Mouse (Mus musculus) c-Kit-negative CD71-positive TER-119-positive erythroid progenitor cells, embryonic 14.5 days (primary cell): ENCODE results near the gene Ces1b.
A peak's percentile ranks its signal among the peaks of the same experiment; 100 is the strongest.

Experiments used
- DNase-seq: peaks from one replicate; pipeline ENCODE4 v3.0.0-alpha.2; 2013; ENCODE audit warnings: low read depth, low spot score

Gene Ces1b

DNA sequence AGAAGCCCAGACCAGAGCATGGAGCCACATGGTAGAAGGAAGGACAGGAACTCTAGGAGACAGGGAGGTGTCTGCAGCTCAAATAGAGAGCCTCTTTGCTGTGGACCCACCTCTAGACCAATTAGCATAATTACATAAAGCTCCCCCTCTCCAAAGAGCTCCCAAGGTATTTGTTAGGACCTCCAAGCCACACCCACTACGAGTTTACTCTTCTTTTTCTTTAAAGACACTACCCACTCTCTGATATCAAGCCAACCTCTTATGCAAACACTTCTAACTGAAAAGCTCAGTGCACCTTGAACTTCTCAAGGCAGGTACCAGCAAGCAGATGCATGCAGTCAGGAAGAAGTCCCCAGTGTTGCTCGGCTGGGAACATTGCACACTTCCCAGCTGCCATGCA lies at the start of gene Ces1b:
TSS of gene Ces1b (minus strand) at position 131 of the 400 bp plus-strand sequence.
- no peak for DNase-seq

DNA sequence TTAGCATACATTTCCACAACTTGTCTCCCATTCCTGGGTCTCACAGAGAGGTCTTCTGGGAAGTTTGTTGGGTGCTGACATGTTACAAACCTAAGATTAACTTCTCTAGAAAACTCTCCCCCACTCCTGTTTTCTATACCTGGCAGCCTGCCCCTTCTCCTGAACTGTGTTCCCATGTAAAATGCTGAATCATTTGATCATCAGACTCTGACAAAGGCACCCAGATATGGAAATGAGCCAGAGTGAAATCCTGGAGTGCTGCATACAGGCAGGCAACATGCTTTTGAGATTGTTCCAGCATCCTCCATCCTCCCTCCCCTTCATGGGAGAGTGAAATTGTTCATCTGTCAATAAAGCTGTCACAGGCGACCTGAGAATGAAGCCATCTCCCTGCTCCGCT lies 46.7 kb upstream of the Ces1b start:
- no peak for DNase-seq

DNA sequence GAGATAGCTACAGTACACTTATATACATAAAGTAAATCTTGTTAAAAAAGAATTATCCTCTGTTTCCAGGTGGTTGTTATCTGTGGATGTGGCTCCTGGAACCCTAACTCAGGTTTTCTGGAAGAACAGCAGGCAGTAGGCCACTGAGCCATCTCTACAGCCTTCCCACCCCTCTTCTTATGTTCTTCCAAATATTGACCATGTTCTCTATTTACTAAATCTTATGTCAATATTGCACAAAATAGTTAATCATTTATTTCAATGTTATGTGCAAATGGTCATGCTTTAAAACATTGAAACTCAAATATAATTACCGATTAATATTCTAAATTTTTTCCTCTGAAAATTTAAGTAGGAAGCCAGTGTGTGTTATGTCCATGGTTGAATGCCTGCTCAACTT lies 42.2 kb upstream of the Ces1b start:
- no peak for DNase-seq

DNA sequence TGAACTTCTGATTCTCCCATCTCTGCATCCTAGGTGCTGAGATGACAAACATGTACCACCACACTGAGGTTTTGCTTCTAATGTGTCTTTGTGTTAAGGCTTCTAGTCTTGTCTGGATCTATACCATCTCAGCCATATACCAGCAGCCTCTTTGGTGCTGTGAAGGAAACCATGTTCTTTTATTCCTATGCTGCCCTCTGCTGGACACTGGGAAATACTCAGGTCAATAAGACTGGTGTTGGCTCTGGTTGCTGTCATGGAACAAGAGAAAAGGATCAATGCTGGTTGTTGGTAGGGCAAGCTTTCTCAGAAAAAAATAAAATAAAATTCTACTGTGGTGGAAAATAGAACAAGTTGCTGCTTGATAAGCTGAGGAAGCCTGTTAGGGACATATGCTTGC lies 15.6 kb upstream of the Ces1b start:
- no peak for DNase-seq

DNA sequence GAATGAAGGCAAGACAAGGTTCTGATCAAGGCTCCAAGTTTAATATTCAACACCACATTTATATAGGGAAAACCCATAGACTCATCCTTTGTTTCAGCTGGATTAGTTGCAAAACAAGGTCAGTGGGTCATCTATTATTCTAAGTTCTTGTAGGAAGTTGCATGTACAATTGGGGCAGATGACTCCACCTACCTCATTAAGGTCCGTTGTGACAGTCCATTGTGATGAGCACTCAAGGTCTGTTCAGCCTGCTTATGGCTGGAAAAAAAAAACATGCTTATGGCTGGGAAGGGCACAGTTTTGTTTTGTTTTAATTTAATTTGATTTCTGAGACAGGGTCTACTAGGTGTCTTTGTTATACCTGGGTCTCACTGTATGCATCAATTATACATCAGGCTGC lies 11.5 kb upstream of the Ces1b start:
- no peak for DNase-seq

DNA sequence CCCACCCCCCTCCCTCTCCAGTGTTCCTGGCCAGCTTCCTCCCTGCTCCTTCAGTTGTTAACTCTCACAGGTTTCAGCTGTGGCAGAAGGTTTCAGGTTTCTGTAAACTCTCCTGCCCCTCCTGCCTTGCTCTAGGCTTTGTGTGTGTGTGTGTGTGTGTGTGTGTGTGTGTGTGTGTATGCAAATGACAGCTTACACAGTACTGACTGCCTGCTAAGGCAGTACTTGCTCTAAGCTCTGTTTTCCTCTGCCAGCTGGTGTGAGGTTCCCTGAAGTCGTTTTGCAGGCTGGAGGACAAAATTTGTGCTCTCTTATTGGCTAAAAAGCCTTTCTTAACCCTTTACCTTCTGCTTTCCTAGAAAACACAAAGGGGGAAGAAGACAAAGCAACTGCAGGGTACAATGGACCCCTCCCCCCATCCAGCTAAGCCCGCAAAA lies 8.9 kb upstream of the Ces1b start:
- DNase-seq, result no peak

DNA sequence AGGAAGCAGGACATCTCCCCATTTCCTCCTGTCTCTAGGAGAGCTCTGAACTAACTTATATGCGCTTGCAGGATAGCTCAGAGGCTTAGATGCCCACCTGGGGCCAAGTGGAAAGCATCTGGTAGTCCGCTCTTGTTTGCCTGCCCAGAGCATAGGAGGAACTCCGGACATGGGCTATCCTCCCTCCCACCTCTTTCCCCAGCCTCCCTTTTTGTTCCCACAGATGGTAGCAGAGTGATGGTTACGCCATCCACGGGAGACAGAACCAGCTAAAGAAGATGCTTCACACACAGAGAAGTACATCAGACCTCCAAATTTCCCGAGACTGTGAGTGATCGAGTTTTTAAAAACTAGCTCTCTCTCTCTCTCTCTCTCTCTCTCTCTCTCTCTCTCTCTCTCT lies 8.4 kb upstream of the Ces1b start:
- DNase-seq, result no peak

DNA sequence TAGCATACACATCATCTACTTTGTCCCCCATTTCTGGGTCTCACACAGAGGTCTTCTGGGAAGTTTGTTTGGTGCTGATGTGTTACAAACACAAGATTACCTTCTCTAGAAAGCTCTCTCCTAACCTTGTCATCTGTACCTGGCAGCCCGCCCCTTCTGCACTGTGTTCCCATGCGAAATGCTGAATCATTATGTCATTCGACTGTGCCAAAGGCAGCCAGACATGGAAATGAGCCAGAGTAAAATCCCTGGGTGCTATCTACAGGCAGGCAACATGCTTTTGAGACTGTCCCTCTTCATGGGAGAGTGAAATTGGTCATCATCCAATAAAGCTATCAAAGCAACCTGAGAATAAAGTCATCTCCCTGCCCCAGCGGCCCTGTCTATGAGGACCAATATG lies 4.6 kb downstream of the Ces1b start:
- no peak for DNase-seq

DNA sequence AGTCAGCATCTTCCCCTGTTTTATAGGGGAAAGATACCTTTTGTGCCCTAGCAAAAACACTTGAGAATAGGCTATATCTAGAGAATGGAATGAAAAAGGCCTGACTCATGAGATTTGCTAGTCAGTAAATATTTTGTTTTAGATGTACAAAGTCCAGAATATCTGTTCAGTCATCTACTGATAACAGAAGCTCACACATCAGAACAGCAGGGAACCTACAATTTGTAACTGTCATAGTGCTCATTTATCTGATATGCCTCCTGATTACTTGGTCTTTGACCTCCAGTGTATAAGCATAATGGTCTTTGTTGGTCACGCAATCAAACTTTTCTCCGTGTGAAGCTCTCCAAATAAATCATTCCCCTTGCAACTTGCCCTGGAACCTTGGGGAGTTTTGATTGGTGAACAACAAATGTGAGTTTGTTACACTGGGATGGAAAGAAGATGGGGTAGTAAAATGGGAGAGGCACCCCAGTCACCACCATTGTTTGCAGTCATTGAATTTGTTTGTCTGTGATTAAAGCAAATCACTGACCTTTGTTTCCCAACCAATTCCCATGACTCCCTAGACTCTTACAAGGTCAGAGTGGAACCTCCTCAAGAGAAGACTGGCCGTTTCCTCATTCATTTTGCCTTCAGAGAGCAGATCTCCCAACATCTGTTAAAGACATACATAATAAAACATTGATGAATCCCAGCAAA lies 16.2 kb downstream of the Ces1b start:
- DNase-seq, result no peak

DNA sequence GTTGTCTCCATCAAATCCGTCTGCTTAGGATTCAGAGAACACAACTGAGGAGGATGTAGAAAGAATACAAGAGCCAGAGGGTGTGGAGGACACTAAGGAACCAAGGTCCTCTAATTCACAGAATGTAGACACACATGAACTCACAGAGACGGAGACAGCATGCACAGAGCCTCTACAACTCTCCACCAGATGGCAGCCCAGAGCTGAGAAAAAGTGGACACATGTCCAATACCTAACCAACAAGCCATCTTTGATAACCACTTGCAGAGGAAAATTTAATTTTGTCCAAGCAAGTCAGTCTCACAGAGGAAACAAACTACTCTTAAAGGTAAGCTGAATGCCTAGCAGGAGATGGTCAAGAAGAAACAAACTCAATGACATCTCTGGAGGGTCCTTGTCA lies 20.6 kb downstream of the Ces1b start:
- no peak for DNase-seq

DNA sequence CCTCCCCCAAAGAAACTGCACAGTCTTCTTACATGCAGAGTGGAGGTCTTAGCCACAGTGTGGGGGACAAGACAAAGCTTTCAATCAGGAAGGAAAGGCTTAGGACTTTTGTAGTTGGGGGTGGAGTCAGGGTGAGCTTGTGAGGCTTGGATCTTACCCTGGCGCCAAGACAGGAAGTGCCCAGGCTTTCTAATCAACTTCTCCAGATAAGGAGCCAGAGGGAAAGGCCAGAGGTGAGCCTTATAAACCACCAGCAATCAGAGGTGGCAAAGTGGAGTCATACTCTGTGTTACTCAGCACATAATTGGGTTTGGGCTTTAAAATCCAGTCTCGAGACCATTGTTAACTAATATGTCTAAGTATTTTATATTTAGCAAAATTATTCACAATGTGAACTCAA lies 24.6 kb downstream of the Ces1b start:
- DNase-seq, result no peak

DNA sequence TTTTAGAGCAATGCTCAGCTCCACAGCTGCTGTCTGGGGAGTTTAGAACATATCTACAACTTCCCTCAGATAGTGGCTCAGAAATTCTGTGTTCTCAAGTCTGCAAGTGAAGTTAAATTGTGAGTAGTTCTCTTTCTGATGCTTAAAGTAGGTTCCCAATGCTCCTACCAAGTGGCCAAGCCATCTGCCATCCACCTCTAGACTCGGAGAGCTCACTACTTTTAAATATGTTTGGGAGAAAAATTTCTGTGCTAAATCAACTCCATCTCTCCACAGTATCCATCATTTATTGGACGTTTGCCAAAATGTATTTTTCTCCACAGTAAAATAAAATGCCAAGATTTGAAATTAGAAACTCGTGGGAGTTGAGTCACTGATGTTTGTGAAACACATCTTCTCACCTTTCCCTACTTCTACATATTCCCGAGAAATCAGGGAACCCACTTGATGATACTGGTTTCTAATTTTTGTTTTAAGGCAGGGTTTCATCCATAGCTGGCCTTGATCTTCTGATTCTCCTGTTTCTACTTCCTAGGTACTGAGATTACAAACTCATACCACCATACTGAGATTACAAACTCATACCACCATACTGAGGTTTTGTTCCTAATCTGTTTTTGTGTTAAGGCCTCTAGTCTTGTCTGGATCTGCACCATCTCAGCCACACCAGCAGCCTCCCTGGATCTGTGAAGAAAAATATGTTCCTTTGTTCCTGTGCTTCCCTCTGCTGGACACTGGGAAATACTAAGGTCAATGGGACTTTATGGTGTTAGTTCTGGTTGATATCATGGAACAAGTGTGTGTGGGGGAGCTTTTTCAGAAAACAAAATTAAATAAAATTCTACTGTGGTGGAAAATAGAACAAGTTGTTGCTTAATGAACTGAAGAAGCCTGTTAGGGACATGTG lies 31.1 kb downstream of the Ces1b start:
- no peak for DNase-seq

DNA sequence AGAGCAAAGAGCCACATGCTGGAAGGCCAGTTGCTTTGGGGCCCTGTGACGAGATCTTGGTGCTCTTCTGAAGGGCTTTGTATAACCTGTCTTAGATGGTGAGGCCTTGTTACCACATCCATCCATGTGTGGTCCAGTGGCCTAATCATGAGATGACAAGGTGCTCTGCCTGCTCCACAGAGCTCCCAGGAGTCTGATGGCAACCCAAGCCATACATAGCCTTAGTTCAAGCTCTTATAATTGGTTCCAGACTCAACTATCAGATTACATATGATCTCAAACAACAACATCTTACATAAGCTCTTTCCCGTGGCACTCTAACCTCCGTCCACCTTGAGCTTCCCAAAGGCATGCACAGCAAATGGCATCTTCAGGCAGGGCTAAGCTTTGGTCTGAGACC lies 31.7 kb downstream of the Ces1b start, which contains the start of gene Ces1a:
TSS of gene Ces1a (minus strand) at position 101 of the 400 bp plus-strand sequence.
- no peak for DNase-seq

DNA sequence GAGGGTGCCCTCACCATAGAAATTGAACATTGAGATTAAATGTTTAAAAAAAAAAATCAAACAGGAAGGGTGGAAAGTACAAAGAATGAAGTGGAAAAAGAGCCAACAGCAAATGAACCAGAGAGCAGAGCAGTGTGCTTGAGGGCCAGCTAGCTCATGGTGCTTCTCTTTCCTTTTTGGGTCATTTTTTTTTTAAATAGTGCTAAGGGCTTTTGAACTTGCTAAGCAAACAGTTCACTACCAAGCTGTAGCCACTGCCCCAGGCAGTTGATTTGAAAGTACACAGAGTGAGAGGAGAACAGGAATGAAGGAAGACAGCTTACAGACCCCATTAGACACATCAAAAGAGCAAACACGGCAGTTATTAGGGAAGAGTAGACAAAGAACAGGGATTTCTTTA lies 36.7 kb downstream of the Ces1b start:
- no peak for DNase-seq

DNA sequence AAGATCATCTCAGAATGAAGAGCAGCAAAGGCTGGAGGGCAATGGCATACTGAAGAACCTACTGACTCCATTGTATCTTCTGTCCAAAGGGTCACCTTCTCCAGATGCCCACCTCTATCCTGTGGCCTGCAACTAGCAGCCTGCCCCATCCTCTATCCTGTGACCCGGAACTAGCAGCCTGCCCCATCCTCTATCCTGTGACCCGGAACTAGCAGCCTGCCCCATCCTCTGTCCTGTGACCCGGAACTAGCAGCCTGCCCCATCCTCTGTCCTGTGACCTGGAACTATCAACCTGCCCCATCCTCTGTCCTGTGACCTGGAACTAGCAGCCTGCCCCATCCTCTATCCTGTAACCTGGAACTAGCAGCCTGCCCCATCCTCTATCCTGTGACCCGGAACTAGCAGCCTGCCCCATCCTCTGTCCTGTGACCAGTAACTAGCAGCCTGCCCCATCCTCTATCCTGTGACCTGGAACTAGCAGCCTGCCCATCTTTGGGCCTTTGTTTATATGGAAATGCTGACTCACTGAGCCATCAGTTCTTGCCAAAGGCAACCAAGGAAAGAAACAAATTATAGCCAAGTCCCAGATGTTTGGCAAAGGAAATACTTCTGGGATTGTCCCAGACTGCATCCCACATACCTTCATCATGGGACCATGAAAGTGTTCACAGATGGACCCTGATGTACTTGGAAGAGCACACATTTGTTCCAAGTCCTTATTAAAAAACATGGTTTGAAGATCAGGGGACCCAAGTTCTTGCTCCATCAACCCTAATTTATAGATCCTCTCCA lies 38.8 kb downstream of the Ces1b start:
- no peak for DNase-seq

DNA sequence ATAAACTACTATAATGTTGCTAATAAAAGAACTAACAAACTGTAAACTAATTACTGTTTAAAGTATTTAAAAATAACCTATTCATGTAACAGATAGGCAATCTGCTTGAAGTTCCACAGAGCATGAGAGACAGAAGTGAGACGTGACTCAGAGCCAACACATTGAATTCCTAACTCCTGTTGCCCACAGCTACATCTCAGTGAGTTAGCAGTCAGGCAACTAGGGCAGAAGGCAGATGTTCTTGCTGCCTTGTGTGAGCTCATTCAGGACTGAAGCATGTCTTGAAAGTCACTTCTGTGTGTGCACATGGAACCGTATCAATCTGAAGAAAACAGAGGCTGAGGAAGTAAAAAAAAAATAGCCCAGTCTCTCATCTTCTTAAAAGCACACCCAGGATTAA lies 39.6 kb downstream of the Ces1b start:
- DNase-seq, result no peak

DNA sequence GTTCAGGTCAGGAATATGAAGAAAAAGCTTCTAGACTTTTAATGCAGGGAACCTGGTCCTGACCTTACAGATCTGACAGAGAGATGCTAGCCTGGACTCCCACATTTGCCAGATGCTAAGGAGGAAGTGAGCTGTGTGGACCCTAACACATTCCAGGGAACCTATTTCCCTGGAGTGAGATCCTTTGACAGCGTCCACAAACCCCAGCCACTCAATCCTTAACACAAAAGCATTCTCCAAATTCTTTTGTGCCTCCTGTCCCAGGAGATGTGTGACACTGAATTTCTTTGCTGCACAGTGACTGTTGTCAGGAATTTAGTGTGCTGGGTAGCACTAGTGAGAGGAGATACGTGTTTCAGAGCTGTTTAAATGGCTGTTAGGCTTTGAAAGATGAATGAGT lies 41.0 kb downstream of the Ces1b start:
- no peak for DNase-seq

DNA sequence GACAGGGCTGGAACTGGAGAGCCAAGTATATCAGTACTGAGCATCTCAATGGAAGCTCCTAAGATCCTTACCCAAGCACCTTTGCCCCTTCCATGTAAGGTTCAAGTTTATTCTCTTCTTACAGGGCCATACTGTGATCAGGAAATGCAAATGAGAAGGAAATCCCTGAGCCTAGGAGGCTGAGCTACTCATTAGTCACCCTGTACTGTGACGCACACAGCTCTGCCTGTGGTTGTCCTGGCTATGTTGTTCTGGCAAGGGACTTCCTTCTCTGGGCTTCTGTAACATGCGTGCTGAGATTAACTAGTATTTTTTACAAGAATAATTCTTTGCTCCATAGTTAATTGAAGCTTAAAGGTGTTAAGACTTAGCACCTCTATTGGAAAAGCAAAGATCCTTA lies 49.2 kb downstream of the Ces1b start:
- no peak for DNase-seq

DNA sequence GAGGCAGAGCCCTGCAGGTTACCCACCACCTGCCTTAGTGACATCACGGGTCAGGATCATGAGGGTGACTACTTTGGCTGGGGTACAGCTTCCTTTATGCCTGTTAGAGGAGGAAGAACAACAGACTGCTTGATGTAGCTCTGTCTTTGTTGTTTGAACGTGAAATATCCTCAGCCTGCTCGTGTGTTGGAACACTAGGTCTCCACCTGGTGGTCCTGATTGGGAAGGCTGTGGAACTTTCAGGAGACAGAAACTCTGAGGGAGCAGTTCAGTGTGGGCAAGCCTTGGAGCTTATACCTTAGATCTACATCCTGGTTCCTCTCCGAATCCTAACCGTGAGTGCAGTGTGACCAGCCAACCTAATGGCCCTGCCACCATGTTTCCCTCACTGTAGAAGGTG lies 58.1 kb downstream of the Ces1b start:
- DNase-seq, result no peak

DNA sequence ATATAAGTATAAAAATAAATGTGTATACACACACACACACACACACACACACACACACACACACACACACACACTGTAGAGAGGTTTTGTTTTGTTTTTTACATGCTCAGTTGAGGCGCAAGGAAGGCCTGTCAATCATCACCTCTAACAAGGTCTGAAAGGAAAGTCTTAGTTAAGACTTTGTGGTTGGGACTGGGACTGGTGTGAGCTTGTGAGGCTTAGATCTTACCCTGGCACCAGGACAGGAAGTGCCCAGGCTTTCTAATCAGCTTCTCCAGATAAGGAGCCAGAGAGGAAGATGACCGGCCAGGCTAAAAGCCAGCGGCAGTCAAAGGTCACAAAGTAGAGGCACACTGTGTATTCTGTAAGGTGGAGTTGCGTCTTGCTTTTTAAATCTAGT lies 65.5 kb downstream of the Ces1b start:
- no peak for DNase-seq

DNA sequence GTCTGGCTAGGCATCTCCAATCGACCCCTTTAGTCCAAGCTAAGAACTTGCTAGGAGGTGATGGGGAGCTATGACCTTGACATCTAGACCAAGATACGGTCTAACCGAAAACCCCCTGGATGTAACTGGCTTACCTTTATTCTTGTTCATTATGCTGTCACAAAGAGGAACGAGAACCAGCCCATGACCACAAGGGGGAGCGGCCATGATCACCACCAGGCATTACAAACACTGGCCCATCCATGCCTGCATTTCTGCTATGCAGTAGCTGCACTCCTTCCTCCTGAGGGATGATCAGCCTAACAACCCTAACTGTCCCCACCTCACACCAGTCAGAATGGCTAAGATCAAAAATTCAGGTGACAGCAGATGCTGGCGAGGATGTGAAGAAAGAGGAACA lies 67.6 kb downstream of the Ces1b start:
- no peak for DNase-seq

DNA sequence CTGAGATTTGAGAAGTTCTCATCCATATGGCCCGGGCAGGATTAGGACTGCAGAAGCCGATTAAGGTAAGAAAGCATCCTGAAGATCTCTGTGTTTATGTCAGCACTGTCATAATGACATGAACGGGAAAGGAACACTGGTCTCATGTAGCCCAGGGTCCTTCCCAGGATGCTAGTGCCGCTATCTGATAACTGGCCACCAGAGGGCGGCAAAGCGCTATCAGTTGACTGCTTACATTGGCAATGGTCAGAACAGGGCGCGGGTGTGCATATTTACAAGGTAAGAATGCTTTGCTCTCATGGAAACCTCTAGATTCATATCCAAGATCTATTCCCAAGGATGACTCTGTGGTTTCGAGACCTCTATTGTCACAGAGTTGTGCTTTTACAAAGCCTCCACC lies 68.4 kb downstream of the Ces1b start:
- peak; percentile 9 for DNase-seq
